Mouse (Mus musculus) CH12.LX (cell line): ENCODE data around the gene Runx2.

ENCODE experiments used
- CHD1 ChIP-seq: IDR thresholded peaks from 2 replicates; pipeline ENCODE4 v1.6.1; 2012; ENCODE audit warnings: low read depth, low read length, improper control_type of control experiment, inconsistent platforms
- KAT2A ChIP-seq: IDR thresholded peaks from 2 replicates; pipeline ENCODE4 v1.6.1; 2012; ENCODE audit warnings: low read length, improper control_type of control experiment, inconsistent platforms; ENCODE audit not compliant: insufficient replicate concordance
- POLR2A ChIP-seq: IDR thresholded peaks from 2 replicates; pipeline ENCODE4 v1.6.1; 2011; ENCODE audit warnings: low read depth, mild to moderate bottlenecking, improper control_type of control experiment, low read length

- no peak for TF ChIP-seq CHD1
- TF ChIP-seq POLR2A: no peak
- TF ChIP-seq KAT2A: no peak
Measured at GRCm38 (mm10) chr17:44637181-44637880, 177.3 kb downstream of the Runx2 start.
